Mouse (Mus musculus) left cerebral cortex, adult 9 months (tissue): Measurements from ENCODE around the gene Vps8.

Source experiments
- DNase-seq, 2 experiments: peaks; one replicate each; pipeline ENCODE4 v3.0.0; 2022; ENCODE audit warnings: low spot score in 2 of 2

Vps8 gene

GRCm38 (mm10) chr16:21404631-21405030 lies 18.3 kb upstream of the Vps8 start:
- no peak for DNase-seq

GRCm38 (mm10) chr16:21405224-21405969 lies 17.5 kb upstream of the Vps8 start:
- DNase-seq: no peak

GRCm38 (mm10) chr16:21406136-21406535 lies 16.8 kb upstream of the Vps8 start:
- DNase-seq: no peak

- DNase-seq: no peak
Observed at GRCm38 (mm10) chr16:21411779-21412178, 11.1 kb upstream of the Vps8 start.

GRCm38 (mm10) chr16:21412593-21413047 lies 10.3 kb upstream of the Vps8 start:
- DNase-seq: peak; percentile 42 to 81

- no peak for DNase-seq
Observed at GRCm38 (mm10) chr16:21413819-21414218, 9.1 kb upstream of the Vps8 start.

GRCm38 (mm10) chr16:21415128-21415527 lies 7.8 kb upstream of the Vps8 start:
- DNase-seq: no peak

- DNase-seq: no peak
Observed at GRCm38 (mm10) chr16:21418012-21418411, 4.9 kb upstream of the Vps8 start.

GRCm38 (mm10) chr16:21423546-21423910 lies 610 bp downstream of the Vps8 start:
- DNase-seq: no peak

GRCm38 (mm10) chr16:21428131-21428530 lies 5.2 kb downstream of the Vps8 start:
- no peak for DNase-seq

- no peak for DNase-seq
Observed at GRCm38 (mm10) chr16:21430377-21431060, 7.6 kb downstream of the Vps8 start.

- DNase-seq: no peak
Observed at GRCm38 (mm10) chr16:21431614-21432013, 8.7 kb downstream of the Vps8 start.

GRCm38 (mm10) chr16:21433543-21433942 lies 10.6 kb downstream of the Vps8 start:
- DNase-seq: no peak

- no peak for DNase-seq
Observed at GRCm38 (mm10) chr16:21441012-21441411, 18.1 kb downstream of the Vps8 start.

GRCm38 (mm10) chr16:21445026-21445625 lies 22.2 kb downstream of the Vps8 start:
- DNase-seq: no peak

- no peak for DNase-seq
Observed at GRCm38 (mm10) chr16:21447447-21447846, 24.5 kb downstream of the Vps8 start.

GRCm38 (mm10) chr16:21448464-21448863 lies 25.5 kb downstream of the Vps8 start:
- no peak for DNase-seq

GRCm38 (mm10) chr16:21449890-21450289 lies 27.0 kb downstream of the Vps8 start:
- DNase-seq: no peak

GRCm38 (mm10) chr16:21452569-21452968 lies 29.7 kb downstream of the Vps8 start:
- DNase-seq: no peak

GRCm38 (mm10) chr16:21457639-21458369 lies 34.9 kb downstream of the Vps8 start:
- peak; percentile 60 to 72 for DNase-seq

GRCm38 (mm10) chr16:21465868-21466267 lies 43.0 kb downstream of the Vps8 start:
- no peak for DNase-seq

- DNase-seq: no peak
Observed at GRCm38 (mm10) chr16:21470416-21470815, 47.5 kb downstream of the Vps8 start.
